Mouse (Mus musculus) stomach, embryonic 14.5 days (tissue): ENCODE measurements around the gene Bcas3. TPM values are rescaled to one million over a fixed set of nuclear protein-coding genes. Genes with fewer than 3 reads are reported as not detected.

ENCODE experiments used
- ATAC-seq: fragments of 200-750 bp; cut with Nextera tagmentation; 2 replicates; pipeline ENCODE4 v1.8.0; 2017; ENCODE audit warnings: low read depth, moderate TSS enrichment; ENCODE audit not compliant: insufficient number of reproducible peaks, insufficient read depth, low FRiP score
- H3K27ac ChIP-seq: fragments of 300-500 bp; sonication (generic); 2 replicates; pipeline ENCODE4 v1.5.1; 2014; ENCODE audit warnings: mild to moderate bottlenecking, low read length, moderate library complexity, mixed read lengths
- H3K27me3 ChIP-seq: fragments of 300-500 bp; sonication (generic); 2 replicates; pipeline ENCODE4 v1.6.1; 2014; ENCODE audit warnings: low read length, control low read depth, mixed read lengths; ENCODE audit not compliant: control insufficient read depth, insufficient read depth
- H3K36me3 ChIP-seq: fragments of 300-500 bp; sonication (generic); 2 replicates; pipeline ENCODE4 v1.6.1; 2014; ENCODE audit warnings: mild to moderate bottlenecking, control low read depth, low read length, moderate library complexity, mixed read lengths; ENCODE audit not compliant: control insufficient read depth, insufficient read depth
- H3K4me1 ChIP-seq: fragments of 300-500 bp; sonication (generic); 2 replicates; pipeline ENCODE4 v1.6.1; 2014; ENCODE audit warnings: low read length, control low read depth, mixed read lengths; ENCODE audit not compliant: control insufficient read depth, insufficient read depth
- H3K4me2 ChIP-seq: fragments of 300-500 bp; sonication (generic); replicated peaks from 2 replicates; pipeline ENCODE4 v1.6.1; 2014; ENCODE audit warnings: low read depth, low read length, control low read depth
- H3K4me3 ChIP-seq: fragments of 300-500 bp; sonication (generic); 2 replicates; pipeline ENCODE4 v1.5.1; 2014; ENCODE audit warnings: low read depth, low read length, control low read depth
- H3K9ac ChIP-seq: fragments of 300-500 bp; sonication (generic); replicated peaks from 2 replicates; pipeline ENCODE4 v1.6.1; 2014; ENCODE audit warnings: low read depth, mild to moderate bottlenecking, control low read depth, low read length, moderate library complexity, mixed read lengths
- H3K9me3 ChIP-seq: fragments of 300-500 bp; sonication (generic); 2 replicates; pipeline ENCODE4 v1.6.1; 2016; ENCODE audit warnings: low read depth, low read length, control low read depth; ENCODE audit not compliant: control insufficient read depth
- WGBS: fragments of 180-500 bp; shearing (Covaris S2); extraction: QIAGEN DNeasy Blood & Tissue Kit; methylation state at CpG from one replicate; pipeline ENCODE4 v1.1.7; 2014; 5-methylcytosine and 5-hydroxymethylcytosine counted together
- polyA plus RNA-seq: library from polyadenylated mRNA; unstranded; fragments of >200 nt; fragmentation: Nextera tagmentation; extraction: Ambion mirVana; gene quantifications from 2 replicates; pipeline ENCODE4 v1.2.1, GENCODE M21; 2014

Gene Bcas3
- polyA plus RNA-seq, 1 experiment from 2014 or later, result 20.4 TPM

DNA sequence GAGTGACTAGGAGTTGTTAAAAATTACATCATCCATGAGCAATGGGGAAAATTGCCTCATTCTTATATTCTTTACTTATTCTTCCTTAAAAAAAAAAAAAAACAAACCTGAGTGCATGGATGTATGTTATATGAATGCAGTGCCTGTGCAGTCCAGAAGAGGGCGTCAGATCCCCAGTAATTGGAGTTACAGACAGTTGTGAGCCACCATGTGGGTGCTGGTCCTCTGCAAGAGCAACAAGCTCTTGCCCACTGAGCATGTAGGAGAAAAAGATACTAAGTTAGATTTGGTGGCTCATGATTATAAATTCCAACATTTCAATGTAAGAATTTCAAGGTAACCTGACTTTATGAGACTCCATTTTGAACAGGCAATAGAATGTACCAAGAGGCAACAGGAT is 353.7 kb downstream of the Bcas3 start:
- Histone ChIP-seq H3K27me3 (no peaks in the 10 kb centered on the region), H3K4me3 (no peak overlapping the region), H3K9me3 (no peaks in the 10 kb centered on the region), H3K4me2 (no peak overlapping the region), H3K9ac (no peak overlapping the region), H3K4me1 (0 out of 2 replicates have a peak, but pooled peaks cover 2% of the 10 kb centered on the region), H3K36me3 (no peaks in the 10 kb centered on the region), H3K27ac (no peak overlapping the region)
- WGBS, result 23% methylated on average over 1 of the region's 1 CpGs
- ATAC-seq, result no peak

- Histone ChIP-seq H3K9ac (no peak overlapping the region), H3K4me1 (peaks cover 4% of the 10 kb centered on the region), H3K4me2 (no peak overlapping the region), H3K27me3 (0 out of 2 replicates have a peak, but pooled peaks cover under 1% of the 10 kb centered on the region), H3K4me3 (no peak overlapping the region), H3K36me3 (no peaks in the 10 kb centered on the region), H3K9me3 (no peaks in the 10 kb centered on the region), H3K27ac (no peak overlapping the region)
- no peak for ATAC-seq
- whole genome bisulfite sequencing, result 90% methylated on average over 1 of the region's 1 CpGs
These were observed 354.5 kb downstream of the Bcas3 start for GRCm38 (mm10) chr11:85707496-85707895.

DNA sequence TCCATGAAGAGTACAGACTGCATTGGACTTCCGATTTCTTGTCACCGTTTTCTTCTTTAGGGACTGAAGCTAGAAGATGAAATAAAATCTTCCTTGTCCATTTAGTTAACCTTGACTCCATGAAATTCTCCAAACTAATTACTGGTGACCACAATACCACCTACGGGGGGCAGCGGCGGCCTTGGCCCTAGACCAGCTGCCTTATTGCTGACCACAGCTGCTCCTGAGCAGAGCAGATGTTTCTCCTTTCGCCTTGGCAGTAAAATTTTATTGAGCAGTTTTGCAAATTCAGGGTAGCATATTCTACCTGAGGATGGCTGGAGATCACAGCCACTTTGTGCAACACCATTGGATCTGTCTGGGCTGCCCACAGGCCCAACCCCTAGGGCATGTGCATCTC is 356.2 kb downstream of the Bcas3 start:
- 0 out of 2 replicates have a peak, but pooled peaks cover 3% of the 10 kb centered on the region for H3K27me3 ChIP-seq
- no peaks in the 10 kb centered on the region for H3K36me3 ChIP-seq
- 84% methylated on average over 6 of the region's 6 CpGs for WGBS
- ATAC-seq, result no peak
- H3K9me3 ChIP-seq, result no peaks in the 10 kb centered on the region
- no peak overlapping the region for H3K4me3 ChIP-seq
- H3K27ac ChIP-seq, result no peak overlapping the region
- no peak overlapping the region for H3K9ac ChIP-seq
- H3K4me1 ChIP-seq, result peaks cover 16% of the 10 kb centered on the region
- H3K4me2 ChIP-seq, result no peak overlapping the region

GRCm38 (mm10) chr11:85710155-85710554 is 357.2 kb downstream of the Bcas3 start:
- H3K9me3 ChIP-seq, result no peaks in the 10 kb centered on the region
- 0 out of 2 replicates have a peak, but pooled peaks cover 3% of the 10 kb centered on the region for H3K27me3 ChIP-seq
- no peak for ATAC-seq
- H3K4me1 ChIP-seq, result peaks cover 18% of the 10 kb centered on the region
- no peak overlapping the region for H3K4me2 ChIP-seq
- H3K4me3 ChIP-seq, result no peak overlapping the region
- 79% methylated on average over 7 of the region's 7 CpGs for WGBS
- H3K36me3 ChIP-seq, result no peaks in the 10 kb centered on the region
- H3K9ac ChIP-seq, result no peak overlapping the region
- no peak overlapping the region for H3K27ac ChIP-seq

DNA sequence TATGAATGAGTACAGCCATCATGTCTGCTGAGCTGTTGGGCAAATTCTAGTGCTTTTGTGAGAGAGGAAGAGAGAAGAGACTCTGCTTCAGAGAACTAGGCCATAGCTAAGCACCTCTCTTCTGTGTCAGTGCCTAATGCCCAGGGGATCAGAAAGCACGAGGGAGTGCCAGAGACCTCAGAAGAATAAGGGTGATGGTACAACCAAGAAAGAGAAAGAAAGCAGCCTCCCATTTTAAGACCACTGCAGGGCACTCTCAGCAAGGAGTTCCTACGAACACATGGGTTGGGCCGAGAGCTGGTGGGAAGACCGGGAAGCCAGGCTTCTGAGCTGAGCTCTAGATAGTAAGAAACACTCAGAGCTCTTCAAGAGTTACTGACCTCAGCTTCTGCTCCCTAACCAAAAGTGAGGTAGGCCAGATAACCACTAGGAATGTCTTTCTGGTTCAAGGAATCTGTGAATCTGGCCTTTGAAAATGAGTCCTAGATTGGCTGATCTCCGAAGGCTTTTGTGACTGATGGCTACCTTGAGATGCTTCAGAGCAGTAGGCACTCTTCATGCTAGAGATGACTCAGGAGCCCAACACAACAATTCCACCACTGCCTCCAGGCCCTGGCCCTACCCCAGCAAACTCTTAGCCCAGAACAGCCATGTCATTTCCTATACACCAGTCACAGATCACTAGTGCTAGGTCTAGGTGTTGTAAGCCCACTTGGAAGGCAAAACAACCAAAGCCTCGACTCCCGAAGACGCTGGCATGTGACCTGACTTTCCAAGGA is 359.2 kb downstream of the Bcas3 start:
- H3K4me1 ChIP-seq, result peaks cover 18% of the 10 kb centered on the region
- 0 out of 2 replicates have a peak, but pooled peaks cover 3% of the 10 kb centered on the region for H3K27me3 ChIP-seq
- no peaks in the 10 kb centered on the region for H3K36me3 ChIP-seq
- no peak overlapping the region for H3K4me2 ChIP-seq
- 88% methylated on average over 8 of the region's 8 CpGs for WGBS
- peak overlapping the region; percentile 48; the same call in 1 of the 2 replicates for H3K27ac ChIP-seq
- H3K4me3 ChIP-seq, result no peak overlapping the region
- H3K9ac ChIP-seq, result no peak overlapping the region
- ATAC-seq, result no peak
- no peaks in the 10 kb centered on the region for H3K9me3 ChIP-seq

DNA sequence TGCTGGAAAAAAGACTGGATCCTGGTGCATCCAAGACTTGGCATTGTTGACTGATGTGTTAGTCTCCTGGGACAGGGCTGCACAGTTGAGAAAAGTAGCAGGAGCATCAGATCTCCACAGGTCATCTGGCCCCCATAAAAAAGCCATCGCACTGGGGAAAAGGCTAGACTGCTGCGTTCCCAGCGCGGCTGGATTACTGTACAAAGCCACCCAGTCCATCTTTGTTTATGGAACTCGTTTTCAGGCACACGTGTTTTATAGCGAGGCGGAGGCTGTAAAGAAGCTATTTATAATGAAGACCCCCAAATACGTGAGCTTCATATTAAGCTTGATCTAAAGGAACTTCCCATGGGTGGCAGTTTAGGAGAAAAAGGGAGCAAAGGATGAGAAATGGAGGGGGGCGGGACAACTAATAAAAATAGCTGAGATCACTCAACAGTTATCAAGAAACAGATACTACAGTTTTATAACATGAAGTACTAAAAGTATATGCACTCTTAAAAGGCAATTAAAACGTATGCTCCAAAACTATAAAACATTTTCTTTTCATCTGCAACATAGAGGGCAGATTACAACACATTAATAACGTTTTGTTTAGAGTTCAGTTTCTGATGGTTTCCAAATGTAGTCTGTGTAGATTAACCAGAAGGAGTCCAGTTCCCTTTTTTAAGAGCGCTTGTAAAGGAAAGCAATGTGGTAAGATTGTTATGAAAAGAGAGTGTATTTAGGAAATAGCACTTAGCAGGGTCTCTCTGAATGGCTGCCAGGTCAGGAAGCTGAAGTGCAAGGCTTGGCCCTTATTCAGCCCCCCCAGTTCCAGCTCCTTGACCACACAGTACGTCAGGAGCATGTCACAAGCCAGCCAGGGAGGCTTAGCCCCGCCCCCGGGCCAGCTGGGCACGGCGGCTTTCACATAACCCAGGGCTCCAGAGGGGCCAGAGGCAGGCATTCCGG is 360.2 kb downstream of the Bcas3 start:
- H3K4me2 ChIP-seq, result no peak overlapping the region
- ATAC-seq, result peak; percentile 81; the same call in 1 of the 2 replicates
- H3K9me3 ChIP-seq, result no peaks in the 10 kb centered on the region
- H3K27me3 ChIP-seq, result 0 out of 2 replicates have a peak, but pooled peaks cover 3% of the 10 kb centered on the region
- H3K4me3 ChIP-seq, result no peak overlapping the region
- H3K9ac ChIP-seq, result no peak overlapping the region
- no peaks in the 10 kb centered on the region for H3K36me3 ChIP-seq
- peak overlapping the region; percentile 48; the same call in 1 of the 2 replicates for H3K27ac ChIP-seq
- 29% methylated on average over 19 of the region's 19 CpGs for WGBS
- H3K4me1 ChIP-seq, result peaks cover 18% of the 10 kb centered on the region

DNA sequence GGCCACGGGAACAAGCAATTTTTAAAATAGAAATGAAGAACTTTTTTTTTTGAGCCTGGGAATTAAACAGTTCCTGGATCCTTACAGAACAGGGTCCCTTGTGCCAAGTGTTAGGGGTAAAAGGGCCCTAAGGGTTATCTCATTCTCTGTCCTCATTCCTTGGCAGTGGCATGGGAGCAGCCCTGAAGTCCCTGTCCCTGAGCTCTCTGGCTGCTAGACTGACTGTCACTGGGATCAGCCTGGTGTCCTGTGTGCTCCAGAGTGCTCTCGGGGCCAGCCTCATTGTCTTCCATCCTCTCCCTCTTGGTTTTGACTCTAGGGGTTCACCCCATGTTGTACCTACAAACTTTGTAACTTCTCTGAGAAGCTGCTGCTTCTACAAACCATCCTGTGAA is 360.8 kb downstream of the Bcas3 start:
- ATAC-seq, result no peak
- 0 out of 2 replicates have a peak, but pooled peaks cover 3% of the 10 kb centered on the region for H3K27me3 ChIP-seq

GRCm38 (mm10) chr11:85714312-85714931 is 361.5 kb downstream of the Bcas3 start:
- no peak for ATAC-seq
- peaks cover 23% of the 10 kb centered on the region for H3K4me1 ChIP-seq
- H3K9me3 ChIP-seq, result no peaks in the 10 kb centered on the region
- no peak overlapping the region for H3K9ac ChIP-seq
- 0 out of 2 replicates have a peak, but pooled peaks cover 3% of the 10 kb centered on the region for H3K27me3 ChIP-seq
- no peak overlapping the region for H3K4me3 ChIP-seq
- no peaks in the 10 kb centered on the region for H3K36me3 ChIP-seq
- no peak overlapping the region for H3K27ac ChIP-seq
- 37% methylated on average over 7 of the region's 7 CpGs for WGBS
- H3K4me2 ChIP-seq, result no peak overlapping the region

More for the DNA sequence above, 360.8 kb downstream of the Bcas3 start:
- Histone ChIP-seq H3K9me3 (no peaks in the 10 kb centered on the region), H3K36me3 (no peaks in the 10 kb centered on the region), H3K27ac (no peak overlapping the region; the same call in 1 of the 2 replicates), H3K4me1 (peaks cover 18% of the 10 kb centered on the region), H3K9ac (no peak overlapping the region), H3K4me2 (no peak overlapping the region), H3K4me3 (no peak overlapping the region)
- 26% methylated on average over 2 of the region's 2 CpGs for WGBS
